Mouse (Mus musculus) hindbrain, embryonic 11.5 days (tissue): ENCODE measurements at regions not wholly inside any gene's neighbourhood (a gene's known extent, or its start where the extent isn't known, plus 50 kb on each side); places are given as distances from the start of the nearest gene placed in this dataset.

Source experiments
- ATAC-seq: fragments of 200-750 bp; cut with Nextera tagmentation; 2 replicates; pipeline ENCODE4 v1.8.0; 2017; ENCODE audit warnings: mild to moderate bottlenecking, moderate TSS enrichment, moderate library complexity; ENCODE audit not compliant: low FRiP score
- DNase-seq: peaks from one replicate; pipeline ENCODE4 v3.0.0-alpha.2; 2015; ENCODE audit warnings: low spot score
- H3K27ac ChIP-seq: fragments of 300-500 bp; sonication (generic); 2 replicates; pipeline ENCODE4 v1.5.1; 2014; ENCODE audit warnings: mild to moderate bottlenecking, low read depth, low read length
- H3K27me3 ChIP-seq: fragments of 300-500 bp; sonication (generic); 2 replicates; pipeline ENCODE4 v1.6.1; 2014; ENCODE audit warnings: mild to moderate bottlenecking, low read length, moderate library complexity, mixed read lengths; ENCODE audit not compliant: control insufficient read depth, insufficient read depth
- H3K36me3 ChIP-seq: fragments of 300-500 bp; sonication (generic); 2 replicates; pipeline ENCODE4 v1.6.1; 2014; ENCODE audit warnings: mild to moderate bottlenecking, low read length, moderate library complexity, mixed read lengths; ENCODE audit not compliant: control insufficient read depth, insufficient read depth
- H3K4me1 ChIP-seq: fragments of 300-500 bp; sonication (generic); replicated peaks from 2 replicates; pipeline ENCODE4 v1.6.1; 2014; ENCODE audit warnings: low read length, mixed read lengths; ENCODE audit not compliant: control insufficient read depth, insufficient read depth
- H3K4me2 ChIP-seq: fragments of 300-500 bp; sonication (generic); replicated peaks from 2 replicates; pipeline ENCODE4 v1.6.1; 2014; ENCODE audit warnings: mild to moderate bottlenecking, low read depth, low read length
- H3K4me3 ChIP-seq: fragments of 300-500 bp; sonication (generic); 2 replicates; pipeline ENCODE4 v1.5.1; 2014; ENCODE audit warnings: low read depth, low read length
- H3K9ac ChIP-seq: fragments of 300-500 bp; sonication (generic); 2 replicates; pipeline ENCODE4 v1.6.1; 2014; ENCODE audit warnings: low read depth, low read length
- H3K9me3 ChIP-seq: fragments of 300-500 bp; sonication (generic); 2 replicates; pipeline ENCODE4 v1.6.1; 2016; ENCODE audit warnings: low read length; ENCODE audit not compliant: control insufficient read depth
- WGBS: fragments of 180-500 bp; shearing (Covaris S2); extraction: QIAGEN DNeasy Blood & Tissue Kit; methylation state at CpG from one replicate; pipeline ENCODE4 v1.1.7; 2014; 5-methylcytosine and 5-hydroxymethylcytosine counted together

GRCm38 (mm10) chr5:149815879-149816278 is 137.8 kb downstream of the B3glct start:
- Histone ChIP-seq H3K9ac (no peak overlapping the region), H3K36me3 (no peaks in the 10 kb centered on the region), H3K9me3 (no peaks in the 10 kb centered on the region), H3K27me3 (no peaks in the 10 kb centered on the region), H3K4me1 (no peaks in the 10 kb centered on the region), H3K27ac (no peak overlapping the region), H3K4me3 (no peak overlapping the region), H3K4me2 (no peak overlapping the region)
- 38% methylated on average over 3 of the region's 3 CpGs for WGBS
- ATAC-seq = peak; percentile 25; the same call in 1 of the 2 replicates
- DNase-seq = peak; percentile 80

DNA sequence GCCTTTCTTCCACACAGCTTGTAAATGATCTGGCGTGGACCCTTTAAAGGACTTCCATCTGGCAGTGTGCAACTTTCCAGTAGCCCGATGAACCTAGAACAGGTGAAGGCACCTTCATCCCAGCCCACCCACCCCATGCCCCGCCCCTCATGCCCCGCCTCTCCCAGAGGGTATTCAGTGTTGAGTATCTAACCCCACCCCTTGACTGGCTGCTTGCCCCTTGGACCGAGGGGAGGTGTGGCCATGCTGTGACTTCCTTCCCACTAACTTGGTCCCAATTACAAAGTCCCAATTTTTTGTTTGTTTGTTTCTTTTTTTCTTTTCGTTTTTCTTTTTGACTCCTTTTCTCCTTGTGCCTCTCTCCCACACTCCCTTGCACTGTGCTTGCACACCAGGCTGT is 140.8 kb downstream of the B3glct start:
- no peak overlapping the region for H3K4me2 ChIP-seq
- no peaks in the 10 kb centered on the region for H3K27me3 ChIP-seq
- H3K4me3 ChIP-seq = no peak overlapping the region
- H3K4me1 ChIP-seq = no peaks in the 10 kb centered on the region
- DNase-seq (no peak), ATAC-seq (no peak)
- 47% methylated on average over 6 of the region's 6 CpGs for WGBS
- no peaks in the 10 kb centered on the region for H3K9me3 ChIP-seq
- H3K9ac ChIP-seq = no peak overlapping the region
- no peaks in the 10 kb centered on the region for H3K36me3 ChIP-seq
- H3K27ac ChIP-seq = no peak overlapping the region

- DNase-seq (no peak), ATAC-seq (no peak)
- H3K27me3 ChIP-seq = no peaks in the 10 kb centered on the region
- no peaks in the 10 kb centered on the region for H3K36me3 ChIP-seq
- no peaks in the 10 kb centered on the region for H3K9me3 ChIP-seq
- H3K4me2 ChIP-seq = no peak overlapping the region
- no peak overlapping the region for H3K27ac ChIP-seq
- 77% methylated on average over 9 of the region's 9 CpGs for WGBS
- H3K4me3 ChIP-seq = no peak overlapping the region
- no peaks in the 10 kb centered on the region for H3K4me1 ChIP-seq
- no peak overlapping the region for H3K9ac ChIP-seq
Observed at GRCm38 (mm10) chr5:149823821-149824220, 145.8 kb downstream of the B3glct start.

DNA sequence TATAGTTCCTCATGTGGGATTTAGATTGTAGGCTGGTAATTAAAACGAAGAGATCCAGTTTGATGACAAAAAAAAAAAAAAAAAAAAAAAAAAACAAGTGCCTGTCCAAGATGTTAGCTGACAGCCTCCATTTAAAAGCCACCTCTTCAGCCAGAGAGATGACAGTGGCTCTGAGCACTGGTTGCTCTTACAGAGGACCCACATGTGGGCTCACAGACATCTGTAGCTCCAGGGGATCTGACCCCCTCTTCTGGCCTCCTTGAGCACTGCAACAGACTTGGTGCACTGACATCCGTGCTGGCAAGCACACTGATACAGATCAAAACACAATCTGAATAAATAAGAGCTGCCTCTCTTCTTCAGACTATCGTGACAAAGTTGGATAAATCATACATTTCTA is 149.6 kb downstream of the B3glct start:
- Histone ChIP-seq H3K36me3 (no peaks in the 10 kb centered on the region), H3K27ac (no peak overlapping the region), H3K4me2 (no peak overlapping the region), H3K9ac (no peak overlapping the region), H3K4me1 (no peaks in the 10 kb centered on the region), H3K9me3 (no peaks in the 10 kb centered on the region), H3K4me3 (no peak overlapping the region), H3K27me3 (no peaks in the 10 kb centered on the region)
- ATAC-seq (no peak), DNase-seq (no peak)
- WGBS = 66% methylated on average over 3 of the region's 3 CpGs

DNA sequence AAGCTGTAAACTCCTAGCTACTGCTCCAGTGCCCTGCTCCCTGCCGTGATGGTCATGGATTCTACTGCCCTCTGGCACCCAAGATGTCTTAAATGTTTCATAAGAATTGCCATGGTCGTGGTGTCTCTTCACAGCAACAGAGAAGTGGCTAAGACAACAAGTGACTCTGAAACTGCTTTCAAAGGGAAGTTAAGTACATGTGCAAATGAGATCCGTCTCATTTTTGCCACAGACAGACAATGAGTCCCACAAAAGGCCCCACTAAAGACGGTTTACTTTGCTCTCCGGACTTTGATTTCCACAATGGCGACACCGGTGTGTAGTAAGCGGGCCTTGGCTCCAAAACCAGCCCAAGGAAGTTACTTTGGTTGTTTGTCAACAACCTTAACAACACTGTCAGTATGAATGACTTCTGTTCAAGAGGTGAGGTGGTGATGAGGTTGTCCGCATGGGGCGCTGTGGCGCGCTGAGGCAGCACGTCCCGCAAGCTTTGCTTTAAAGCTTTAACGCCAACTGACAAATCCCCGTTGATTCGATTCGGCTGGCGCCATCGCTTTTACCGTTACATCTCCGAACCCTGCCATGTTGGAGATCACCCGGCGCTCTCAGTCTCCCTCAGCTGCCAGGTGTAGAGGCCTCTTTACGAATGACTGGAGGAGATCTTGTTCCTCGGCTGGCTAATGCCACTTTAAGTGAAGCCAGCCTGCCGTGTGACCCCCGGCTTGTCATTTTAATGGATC is 153.3 kb downstream of the B3glct start:
- H3K27me3 ChIP-seq = no peaks in the 10 kb centered on the region
- no peaks in the 10 kb centered on the region for H3K9me3 ChIP-seq
- no peaks in the 10 kb centered on the region for H3K4me1 ChIP-seq
- H3K27ac ChIP-seq = no peak overlapping the region
- H3K4me3 ChIP-seq = peak overlapping the region; percentile 35
- H3K4me2 ChIP-seq = peak overlapping the region; percentile 66
- peak; percentile 64 for ATAC-seq
- WGBS = 4% methylated on average over 28 of the region's 28 CpGs
- H3K9ac ChIP-seq = peak overlapping the region; percentile 63
- DNase-seq = peak; percentile 90
- no peaks in the 10 kb centered on the region for H3K36me3 ChIP-seq

- Histone ChIP-seq H3K4me2 (no peak overlapping the region), H3K4me3 (no peak overlapping the region), H3K36me3 (no peaks in the 10 kb centered on the region), H3K27ac (no peak overlapping the region), H3K9ac (no peak overlapping the region), H3K4me1 (no peaks in the 10 kb centered on the region), H3K27me3 (no peaks in the 10 kb centered on the region), H3K9me3 (no peaks in the 10 kb centered on the region)
- ATAC-seq = no peak
- WGBS = 73% methylated on average over 2 of the region's 2 CpGs
- DNase-seq = no peak
Observed at GRCm38 (mm10) chr5:149837379-149837778, 159.3 kb downstream of the B3glct start.

- no peak overlapping the region for H3K4me2 ChIP-seq
- H3K4me3 ChIP-seq = no peak overlapping the region
- H3K27ac ChIP-seq = no peak overlapping the region
- no peaks in the 10 kb centered on the region for H3K9me3 ChIP-seq
- H3K36me3 ChIP-seq = no peaks in the 10 kb centered on the region
- ATAC-seq (no peak), DNase-seq (no peak)
- no peaks in the 10 kb centered on the region for H3K27me3 ChIP-seq
- 72% methylated on average over 6 of the region's 6 CpGs for WGBS
- H3K9ac ChIP-seq = no peak overlapping the region
- H3K4me1 ChIP-seq = no peaks in the 10 kb centered on the region
Observed at GRCm38 (mm10) chr5:149842491-149842890, 164.5 kb downstream of the B3glct start.

GRCm38 (mm10) chr5:149843310-149843709 is 165.3 kb downstream of the B3glct start:
- Histone ChIP-seq H3K9me3 (no peaks in the 10 kb centered on the region), H3K4me2 (no peak overlapping the region), H3K4me3 (no peak overlapping the region), H3K27me3 (no peaks in the 10 kb centered on the region), H3K9ac (no peak overlapping the region), H3K27ac (no peak overlapping the region), H3K36me3 (no peaks in the 10 kb centered on the region), H3K4me1 (no peaks in the 10 kb centered on the region)
- no peak for DNase-seq
- no peak for ATAC-seq
- WGBS = 44% methylated on average over 7 of the region's 7 CpGs

GRCm38 (mm10) chr5:149845256-149845655 is 167.2 kb downstream of the B3glct start:
- Histone ChIP-seq H3K4me1 (no peaks in the 10 kb centered on the region), H3K27ac (no peak overlapping the region), H3K27me3 (no peaks in the 10 kb centered on the region), H3K36me3 (no peaks in the 10 kb centered on the region), H3K9ac (no peak overlapping the region), H3K4me2 (no peak overlapping the region), H3K4me3 (no peak overlapping the region), H3K9me3 (no peaks in the 10 kb centered on the region)
- ATAC-seq = no peak
- DNase-seq = no peak
- 79% methylated on average over 8 of the region's 8 CpGs for WGBS
